Mouse (Mus musculus) heart, embryonic 10.5 days (tissue): ENCODE data around the gene Sumf2. TPM values are rescaled to one million over a fixed set of nuclear protein-coding genes. Genes with fewer than 3 reads are reported as not detected.
A peak's percentile ranks its signal among the peaks of the same experiment; 100 is the strongest.
"Not testable (repeated sequence)": the region's sequence is repeated elsewhere in the genome, so short reads cannot be mapped to it uniquely, and the experiment has no call there.

Experiments used
- DNase-seq: peaks from one replicate; pipeline ENCODE4 v3.0.0-alpha.2; 2017; ENCODE audit warnings: low spot score
- H3K27ac ChIP-seq: fragments of 300-500 bp; sonication (generic); 2 replicates; pipeline ENCODE4 v1.5.1; 2016; ENCODE audit warnings: mild to moderate bottlenecking
- H3K27me3 ChIP-seq: fragments of 300-500 bp; sonication (generic); 2 replicates; pipeline ENCODE4 v1.6.1; 2016; ENCODE audit warnings: mild to moderate bottlenecking; ENCODE audit not compliant: poor library complexity, insufficient read depth, severe bottlenecking
- H3K36me3 ChIP-seq: fragments of 300-500 bp; sonication (generic); 2 replicates; pipeline ENCODE4 v1.6.1; 2016; ENCODE audit warnings: mild to moderate bottlenecking, moderate library complexity
- H3K4me1 ChIP-seq: fragments of 300-500 bp; sonication (generic); 2 replicates; pipeline ENCODE4 v1.6.1; 2016; ENCODE audit warnings: mild to moderate bottlenecking
- H3K4me3 ChIP-seq: fragments of 300-500 bp; sonication (generic); 2 replicates; pipeline ENCODE4 v1.5.1; 2016; ENCODE audit warnings: mild to moderate bottlenecking, moderate library complexity
- H3K9me3 ChIP-seq: fragments of 300-500 bp; sonication (generic); 2 replicates; pipeline ENCODE4 v1.6.1; 2016; ENCODE audit warnings: mild to moderate bottlenecking, moderate library complexity
- WGBS: fragments of 180-500 bp; shearing (Covaris S2); methylation state at CpG from one replicate; pipeline ENCODE4 v1.1.7; 2016; 5-methylcytosine and 5-hydroxymethylcytosine counted together
- polyA plus RNA-seq: library from polyadenylated mRNA; unstranded; fragments of >200 nt; fragmentation: Nextera tagmentation; extraction: Ambion mirVana; gene quantifications from 2 replicates; pipeline ENCODE4 v1.2.1, GENCODE M21; 2016

The Sumf2 gene
- polyA plus RNA-seq, 1 experiment from 2014 or later, result 47.7 TPM

GRCm38 (mm10) chr5:129877731-129878455, 31.1 kb downstream of the Sumf2 start:
- Histone ChIP-seq H3K27ac (no peak overlapping the region), H3K36me3 (peaks cover 26% of the 10 kb centered on the region), H3K27me3 (no peaks in the 10 kb centered on the region), H3K4me3 (no peak overlapping the region), H3K4me1 (peaks cover 11% of the 10 kb centered on the region), H3K9me3 (no peaks in the 10 kb centered on the region)
- WGBS, result 48% methylated on average over 9 of the region's 9 CpGs
- no peak for DNase-seq

- no peak for DNase-seq
- WGBS, result 26% methylated on average over 2 of the region's 2 CpGs
- no peaks in the 10 kb centered on the region for H3K9me3 ChIP-seq
- H3K36me3 ChIP-seq, result peaks cover 34% of the 10 kb centered on the region
- no peak overlapping the region for H3K4me3 ChIP-seq
- H3K27ac ChIP-seq, result no peak overlapping the region
- H3K4me1 ChIP-seq, result peaks cover 11% of the 10 kb centered on the region
- no peaks in the 10 kb centered on the region for H3K27me3 ChIP-seq
Observed at GRCm38 (mm10) chr5:129878946-129879345, 32.2 kb downstream of the Sumf2 start.

GRCm38 (mm10) chr5:129879888-129880287, 33.1 kb downstream of the Sumf2 start:
- Histone ChIP-seq H3K9me3 (no peaks in the 10 kb centered on the region), H3K4me1 (peaks cover 11% of the 10 kb centered on the region), H3K27me3 (no peaks in the 10 kb centered on the region), H3K27ac (no peak overlapping the region), H3K4me3 (no peak overlapping the region), H3K36me3 (peaks cover 43% of the 10 kb centered on the region)
- WGBS, result 70% methylated on average over 3 of the region's 3 CpGs
- DNase-seq, result no peak

GRCm38 (mm10) chr5:129886271-129886670, 39.5 kb downstream of the Sumf2 start:
- no peaks in the 10 kb centered on the region for H3K27me3 ChIP-seq
- peak overlapping the region; percentile 97 for H3K27ac ChIP-seq
- H3K36me3 ChIP-seq, result peaks cover 34% of the 10 kb centered on the region
- 36% methylated on average over 10 of the region's 10 CpGs for WGBS
- peak overlapping the region; percentile 93 for H3K4me3 ChIP-seq
- DNase-seq, result no peak
- H3K4me1 ChIP-seq, result peaks cover 5% of the 10 kb centered on the region; the same call in 1 of the 2 replicates
- no peaks in the 10 kb centered on the region for H3K9me3 ChIP-seq

- Histone ChIP-seq H3K27ac (peak within 1 kb of the TSS; percentile 97), H3K4me1 (peaks cover 5% of the 10 kb centered on the region; the same call in 1 of the 2 replicates), H3K9me3 (no peaks in the 10 kb centered on the region), H3K4me3 (peak within 1 kb of the TSS; percentile 93), H3K36me3 (peaks cover 26% of the 10 kb centered on the region), H3K27me3 (no peaks in the 10 kb centered on the region)
- under 1% methylated on average over 46 of the region's 46 CpGs for WGBS
- peak; percentile 98 for DNase-seq
Observed at GRCm38 (mm10) chr5:129886911-129887636, 40.3 kb downstream of the Sumf2 start, which contains the start of gene Chchd2. TSS of gene Chchd2 (minus strand) at chr5:129887470.

GRCm38 (mm10) chr5:129890390-129890789, 43.6 kb downstream of the Sumf2 start:
- WGBS, result 82% methylated on average over 7 of the region's 7 CpGs
- peaks cover 10% of the 10 kb centered on the region; the same call in 1 of the 2 replicates for H3K4me1 ChIP-seq
- H3K27me3 ChIP-seq, H3K9me3 ChIP-seq, DNase-seq, H3K4me3 ChIP-seq, H3K27ac ChIP-seq, H3K36me3 ChIP-seq: not testable (repeated sequence)

GRCm38 (mm10) chr5:129895198-129896088, 48.7 kb downstream of the Sumf2 start, which contains the start of gene Zbed5:
TSS of gene Zbed5 (plus strand) at chr5:129895723.
- no peaks in the 10 kb centered on the region for H3K36me3 ChIP-seq
- peak within 1 kb of the TSS; percentile 80 for H3K27ac ChIP-seq
- peak; percentile 97 for DNase-seq
- H3K27me3 ChIP-seq, result no peaks in the 10 kb centered on the region
- H3K9me3 ChIP-seq, result no peaks in the 10 kb centered on the region
- H3K4me1 ChIP-seq, result peaks cover 12% of the 10 kb centered on the region; the same call in 1 of the 2 replicates
- WGBS, result 2% methylated on average over 44 of the region's 44 CpGs
- peak within 1 kb of the TSS; percentile 75 for H3K4me3 ChIP-seq

- 94% methylated on average over 1 of the region's 1 CpGs for WGBS
- H3K27ac ChIP-seq, result no peak within 1 kb of the TSS
- H3K27me3 ChIP-seq, result no peaks in the 10 kb centered on the region
- no peak within 1 kb of the TSS for H3K4me3 ChIP-seq
- H3K4me1 ChIP-seq, result peaks cover 12% of the 10 kb centered on the region; the same call in 1 of the 2 replicates
- H3K36me3 ChIP-seq, result peaks cover 6% of the 10 kb centered on the region; the same call in 1 of the 2 replicates
- no peak for DNase-seq
- H3K9me3 ChIP-seq, result no peaks in the 10 kb centered on the region
Observed at GRCm38 (mm10) chr5:129898449-129898848, 51.7 kb downstream of the Sumf2 start, which contains the start of gene Phkg1. TSS of gene Phkg1 (minus strand) at chr5:129898549.

- Histone ChIP-seq H3K27me3 (peaks cover 8% of the 10 kb centered on the region; the same call in 1 of the 2 replicates), H3K4me3 (peak overlapping the region; percentile 85), H3K9me3 (no peaks in the 10 kb centered on the region), H3K27ac (peak overlapping the region; percentile 95), H3K36me3 (0 out of 2 replicates have a peak, but pooled peaks cover 3% of the 10 kb centered on the region), H3K4me1 (0 out of 2 replicates have a peak, but pooled peaks cover 9% of the 10 kb centered on the region)
- no peak for DNase-seq
- 33% methylated on average over 4 of the region's 4 CpGs for WGBS
Observed at GRCm38 (mm10) chr5:129907775-129908174, 61.0 kb downstream of the Sumf2 start.

- peaks cover 8% of the 10 kb centered on the region; the same call in 1 of the 2 replicates for H3K27me3 ChIP-seq
- 0 out of 2 replicates have a peak, but pooled peaks cover 9% of the 10 kb centered on the region for H3K4me1 ChIP-seq
- H3K27ac ChIP-seq, result peak within 1 kb of the TSS; percentile 95
- peak; percentile 98 for DNase-seq
- H3K9me3 ChIP-seq, result no peaks in the 10 kb centered on the region
- under 1% methylated on average over 63 of the region's 63 CpGs for WGBS
- no peaks in the 10 kb centered on the region for H3K36me3 ChIP-seq
- H3K4me3 ChIP-seq, result peak within 1 kb of the TSS; percentile 85
Observed at GRCm38 (mm10) chr5:129908242-129908965, 61.6 kb downstream of the Sumf2 start, which contains the start of gene Nupr1l. TSS of gene Nupr1l (plus strand) at chr5:129908540.

- Histone ChIP-seq H3K9me3 (no peaks in the 10 kb centered on the region), H3K27ac (peak overlapping the region; percentile 95; the same call in 1 of the 2 replicates), H3K36me3 (no peaks in the 10 kb centered on the region), H3K27me3 (peaks cover 8% of the 10 kb centered on the region; the same call in 1 of the 2 replicates), H3K4me3 (peak overlapping the region; percentile 85), H3K4me1 (0 out of 2 replicates have a peak, but pooled peaks cover 9% of the 10 kb centered on the region)
- no peak for DNase-seq
- WGBS, result 68% methylated on average over 9 of the region's 9 CpGs
Observed at GRCm38 (mm10) chr5:129909147-129909546, 62.4 kb downstream of the Sumf2 start.
